Mouse (Mus musculus) kidney, adult 9 months (tissue): ENCODE results near the gene Tff1.

Experiments used
- DNase-seq: peaks from one replicate; pipeline ENCODE4 v3.0.0; 2022

Tff1 gene

GRCm38 (mm10) chr17:31152966-31153499, 12.0 kb downstream of the Tff1 start:
- no peak for DNase-seq

- DNase-seq = peak; percentile 94
These were observed 12.6 kb downstream of the Tff1 start for GRCm38 (mm10) chr17:31152512-31152911.

- no peak for DNase-seq
These were observed 19.1 kb downstream of the Tff1 start for GRCm38 (mm10) chr17:31145998-31146397.

- DNase-seq = no peak
These were observed 20.7 kb downstream of the Tff1 start, which contains the start of gene Tff2 for GRCm38 (mm10) chr17:31144040-31145037. Gene Tff2, minus strand, starts transcription at chr17:31144282.

DNA sequence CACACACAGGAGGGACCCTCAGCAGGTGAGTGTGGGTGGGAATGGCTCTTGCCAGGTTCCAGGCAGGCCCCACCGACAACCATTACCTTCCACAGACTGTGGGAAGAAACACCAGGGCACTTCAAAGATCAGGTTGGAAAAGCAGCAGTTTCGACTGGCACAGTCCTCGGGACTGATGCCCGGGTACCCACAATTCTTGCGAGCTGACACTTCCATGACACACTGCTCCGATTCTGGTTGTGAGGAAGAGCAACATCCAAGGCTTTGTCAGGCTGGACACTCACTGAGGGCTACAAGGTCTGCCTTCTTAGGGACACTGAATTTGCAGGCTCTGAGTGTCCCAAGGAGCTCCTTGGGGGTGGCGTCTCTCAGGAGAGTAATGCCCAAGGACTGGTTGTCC, 23.0 kb downstream of the Tff1 start:
- DNase-seq = no peak

DNA sequence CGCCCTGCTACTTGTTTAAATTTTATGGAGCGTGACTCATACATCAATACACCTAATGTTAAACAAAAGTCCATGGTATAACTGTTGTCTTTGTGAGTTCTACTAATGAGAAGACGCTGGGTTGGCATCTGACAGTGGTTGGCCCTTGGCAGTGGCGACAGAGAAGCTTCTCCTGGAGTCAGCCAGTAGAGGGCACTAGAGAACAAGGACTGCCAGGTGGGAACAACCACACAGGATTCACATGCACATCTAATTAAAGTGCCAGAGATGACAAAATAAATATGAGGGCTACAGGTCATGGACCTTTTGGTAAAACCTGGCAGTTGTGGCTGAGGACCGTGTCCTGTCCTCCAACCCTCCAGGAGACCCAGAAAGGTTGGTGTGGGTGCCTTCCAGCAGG, 26.7 kb downstream of the Tff1 start:
- peak; percentile 71 for DNase-seq

- DNase-seq = no peak
These were observed 28.3 kb downstream of the Tff1 start for GRCm38 (mm10) chr17:31136821-31137220.

DNA sequence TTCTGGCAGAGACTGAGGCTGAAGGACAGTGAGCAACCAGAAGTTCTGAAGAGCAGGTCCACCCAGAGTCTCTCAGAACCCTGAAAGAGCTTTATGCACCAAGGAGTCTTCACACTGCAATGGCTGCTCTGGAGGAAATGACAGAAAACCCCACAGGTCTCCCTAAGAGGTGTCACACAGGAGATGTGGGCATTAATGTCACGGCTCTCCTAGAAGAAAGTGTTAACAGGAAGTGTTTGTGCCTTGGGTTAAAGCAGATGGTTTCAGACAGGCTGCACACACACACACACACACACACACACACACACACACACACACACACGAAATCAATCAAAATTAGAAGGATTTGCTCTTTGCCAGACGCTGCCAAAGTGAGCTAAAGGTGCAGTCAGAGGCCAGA, 28.8 kb downstream of the Tff1 start:
- DNase-seq = no peak

DNA sequence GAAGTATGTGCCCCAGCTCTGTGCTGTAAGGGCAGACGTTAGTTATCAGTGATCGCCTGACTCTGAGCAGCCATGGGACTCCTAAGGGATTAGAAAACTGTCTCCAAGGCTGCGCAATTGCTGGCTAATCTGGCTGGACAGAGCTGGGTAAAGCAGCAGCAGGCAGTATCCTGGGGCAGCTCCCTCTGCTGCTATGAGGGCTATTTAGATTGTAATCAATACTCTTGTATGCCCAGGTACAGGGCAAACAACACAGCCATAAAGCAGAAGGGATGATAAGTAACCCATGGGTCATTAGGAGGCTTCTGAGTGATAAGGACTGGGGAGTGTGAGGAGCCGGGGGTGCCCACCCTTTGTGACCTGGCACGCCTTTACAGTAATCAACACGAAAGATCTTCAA, 30.2 kb downstream of the Tff1 start:
- DNase-seq = no peak

GRCm38 (mm10) chr17:31133776-31134175, 31.3 kb downstream of the Tff1 start:
- no peak for DNase-seq

GRCm38 (mm10) chr17:31131269-31131821, 33.7 kb downstream of the Tff1 start:
- no peak for DNase-seq

DNA sequence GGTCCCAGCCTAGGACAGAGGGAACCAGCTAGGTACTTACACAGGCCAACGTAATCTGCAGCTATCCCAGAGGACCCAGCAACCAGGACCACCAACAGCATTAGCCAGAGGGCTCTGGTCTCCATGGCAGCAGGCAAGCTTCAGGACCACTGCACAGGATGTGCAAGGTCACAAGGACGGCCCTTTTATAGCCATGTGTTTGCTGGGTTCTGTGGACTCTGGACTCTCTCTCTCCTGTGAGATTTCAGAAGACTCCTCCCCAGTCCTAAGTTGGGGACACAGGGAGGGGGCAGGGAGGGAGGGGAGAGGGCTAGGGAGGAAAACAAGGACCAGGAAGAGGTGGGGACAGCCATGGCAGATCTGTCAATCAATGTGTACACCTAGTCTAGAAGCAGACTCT, 35.6 kb downstream of the Tff1 start, which contains the start of gene Tff3:
Gene Tff3, minus strand, starts transcription at position 195 of the 400 bp plus-strand sequence.
- no peak for DNase-seq

- DNase-seq = no peak
These were observed 36.3 kb downstream of the Tff1 start for GRCm38 (mm10) chr17:31128708-31129318.

- no peak for DNase-seq
These were observed 39.4 kb downstream of the Tff1 start for GRCm38 (mm10) chr17:31125548-31126266.

DNA sequence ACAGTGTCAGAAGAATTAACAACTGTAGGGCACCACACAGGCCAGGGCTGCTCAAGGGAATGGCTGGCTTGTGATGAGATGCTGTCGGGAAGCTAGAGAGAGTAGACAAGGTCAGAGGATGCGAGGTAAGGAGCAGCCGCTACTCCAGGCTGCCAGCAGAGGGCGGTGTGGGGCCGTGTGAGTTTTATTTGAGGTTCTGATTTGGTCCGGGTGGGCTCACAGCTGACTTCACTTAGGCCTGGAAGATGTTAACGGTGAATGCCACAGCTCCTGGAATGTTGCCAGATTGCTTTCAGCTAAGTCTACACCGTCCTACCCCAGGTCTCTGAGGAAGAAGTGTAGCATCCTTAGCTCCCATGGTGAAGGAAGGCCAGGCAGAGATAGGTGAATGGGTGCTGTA, 43.1 kb downstream of the Tff1 start:
- DNase-seq = peak; percentile 26

- DNase-seq = peak; percentile 72
These were observed 45.6 kb downstream of the Tff1 start for GRCm38 (mm10) chr17:31119429-31119828.

DNA sequence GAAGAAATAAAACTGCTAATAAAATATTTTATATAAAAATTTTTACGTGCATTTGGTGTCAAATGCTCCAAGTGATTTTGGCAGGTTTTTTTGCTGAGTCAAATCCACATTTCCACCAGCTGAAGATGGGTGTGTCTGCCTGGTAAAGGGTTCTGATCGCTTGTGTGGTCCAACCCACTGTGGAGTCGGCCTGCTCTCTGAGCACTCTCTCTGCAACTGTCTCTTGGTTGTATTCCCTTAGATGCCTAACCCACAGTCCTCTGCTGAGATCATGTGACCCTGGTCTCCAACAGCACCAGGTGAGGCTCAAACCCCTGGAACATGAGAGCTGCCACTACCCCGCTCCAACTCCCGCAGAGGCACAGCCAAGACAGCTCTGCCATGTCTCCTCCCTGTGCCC, 47.1 kb downstream of the Tff1 start:
- DNase-seq = no peak

DNA sequence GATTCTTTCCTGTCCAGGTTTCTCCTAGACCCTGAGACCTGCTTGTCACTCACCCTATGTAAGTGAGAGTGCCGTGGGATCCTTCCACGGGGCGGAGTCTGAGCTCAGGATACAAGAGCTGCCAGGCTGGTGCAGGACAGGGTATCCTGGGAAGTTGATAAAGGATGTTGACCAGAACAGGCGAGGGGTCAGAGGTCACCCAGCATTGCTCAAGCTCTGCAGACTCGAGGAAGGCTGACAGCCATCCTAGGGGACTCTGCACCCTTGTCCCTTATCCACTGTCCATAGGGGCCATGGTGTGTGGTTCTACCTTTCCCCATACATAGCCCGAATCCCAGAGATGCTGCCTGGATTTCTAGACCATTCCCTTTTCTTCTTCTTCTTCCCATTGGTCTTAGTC, 49.0 kb downstream of the Tff1 start:
- no peak for DNase-seq

DNA sequence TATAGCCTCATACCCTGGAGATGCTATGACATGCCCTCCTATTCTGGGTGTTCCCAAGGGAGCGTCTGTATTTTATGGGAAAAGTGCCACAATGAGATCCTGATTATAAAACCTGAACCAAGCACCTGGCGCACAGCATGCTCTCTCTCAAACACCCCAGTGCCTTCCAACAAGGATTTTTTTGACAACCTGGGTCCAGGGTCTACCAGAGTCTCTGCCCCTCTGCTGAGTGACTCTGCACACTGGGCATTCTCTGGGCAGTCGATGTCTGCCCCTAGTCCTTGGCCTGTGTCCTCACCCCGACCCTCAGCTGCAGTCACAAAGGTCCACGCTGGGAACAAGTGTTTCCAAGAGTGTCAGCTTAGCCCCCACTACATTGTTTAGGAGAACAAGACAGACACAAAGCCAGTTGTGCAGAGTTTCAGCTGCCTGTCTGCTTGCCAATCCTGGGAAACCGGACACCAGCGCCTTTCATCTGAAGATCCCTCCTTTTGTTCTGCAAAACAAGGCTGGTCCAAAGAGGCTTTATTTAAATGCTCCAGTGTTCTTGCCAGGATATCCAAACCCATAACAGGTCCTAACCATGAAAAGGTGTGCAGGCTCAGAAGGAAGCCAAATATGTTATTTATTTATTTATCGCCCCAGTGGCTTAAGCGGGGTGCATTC, 51.8 kb downstream of the Tff1 start:
- DNase-seq = no peak
